Mouse (Mus musculus) ES-Bruce4 (cell line): ENCODE measurements around the gene Xpot. TPM values are rescaled to one million over a fixed set of nuclear protein-coding genes. Genes with fewer than 3 reads are reported as not detected.

Source experiments
- H3K27ac ChIP-seq: 2 replicates; pipeline ENCODE4 v1.5.1; 2012; ENCODE audit warnings: low read length, inconsistent platforms; ENCODE audit not compliant: insufficient read depth
- H3K27me3 ChIP-seq: 2 replicates; pipeline ENCODE4 v1.6.1; 2012; ENCODE audit warnings: mild to moderate bottlenecking, low read length, inconsistent platforms; ENCODE audit not compliant: control insufficient read depth, poor library complexity, insufficient read depth, severe bottlenecking
- H3K36me3 ChIP-seq: 2 replicates; pipeline ENCODE4 v1.6.1; 2012; ENCODE audit warnings: inconsistent platforms, mild to moderate bottlenecking, low read length, moderate library complexity; ENCODE audit not compliant: control insufficient read depth, poor library complexity, insufficient read depth, severe bottlenecking
- H3K4me1 ChIP-seq: one replicate; pipeline ENCODE4 v1.8.1; 2011; ENCODE audit warnings: low read length; ENCODE audit not compliant: control insufficient read depth, insufficient read depth
- H3K4me3 ChIP-seq: 2 replicates; pipeline ENCODE4 v1.5.1; 2011; ENCODE audit warnings: low read depth, mild to moderate bottlenecking, low read length
- H3K9ac ChIP-seq: 2 replicates; pipeline ENCODE4 v1.6.1; 2012; ENCODE audit warnings: low read depth, mild to moderate bottlenecking, inconsistent platforms; ENCODE audit not compliant: poor library complexity, severe bottlenecking
- H3K9me3 ChIP-seq: replicated peaks from 2 replicates; pipeline ENCODE4 v1.6.1; 2012; ENCODE audit warnings: mild to moderate bottlenecking, low read length, inconsistent platforms; ENCODE audit not compliant: control insufficient read depth, poor library complexity, insufficient read depth, severe bottlenecking
- CTCF ChIP-seq: IDR thresholded peaks from one replicate; pipeline ENCODE4 v1.8.1; 2011; ENCODE audit warnings: low read depth, low read length
- EP300 ChIP-seq: IDR thresholded peaks from 2 replicates; pipeline ENCODE4 v1.6.1; 2011; ENCODE audit warnings: low read depth, low read length; ENCODE audit not compliant: insufficient read depth
- POLR2A ChIP-seq: IDR thresholded peaks from one replicate; pipeline ENCODE4 v1.8.1; 2011; ENCODE audit warnings: low read length; ENCODE audit not compliant: insufficient read depth
- polyA plus RNA-seq: library from polyadenylated mRNA; stranded (reverse); fragments of >200 nt; gene quantifications from 2 replicates; pipeline ENCODE4 v1.2.4, GENCODE M21; 2011; ENCODE audit warnings: low read depth; ENCODE audit not compliant: missing spikeins, insufficient read depth, insufficient read length

The Xpot gene
- polyA plus RNA-seq, 1 experiment, result 132 TPM

DNA sequence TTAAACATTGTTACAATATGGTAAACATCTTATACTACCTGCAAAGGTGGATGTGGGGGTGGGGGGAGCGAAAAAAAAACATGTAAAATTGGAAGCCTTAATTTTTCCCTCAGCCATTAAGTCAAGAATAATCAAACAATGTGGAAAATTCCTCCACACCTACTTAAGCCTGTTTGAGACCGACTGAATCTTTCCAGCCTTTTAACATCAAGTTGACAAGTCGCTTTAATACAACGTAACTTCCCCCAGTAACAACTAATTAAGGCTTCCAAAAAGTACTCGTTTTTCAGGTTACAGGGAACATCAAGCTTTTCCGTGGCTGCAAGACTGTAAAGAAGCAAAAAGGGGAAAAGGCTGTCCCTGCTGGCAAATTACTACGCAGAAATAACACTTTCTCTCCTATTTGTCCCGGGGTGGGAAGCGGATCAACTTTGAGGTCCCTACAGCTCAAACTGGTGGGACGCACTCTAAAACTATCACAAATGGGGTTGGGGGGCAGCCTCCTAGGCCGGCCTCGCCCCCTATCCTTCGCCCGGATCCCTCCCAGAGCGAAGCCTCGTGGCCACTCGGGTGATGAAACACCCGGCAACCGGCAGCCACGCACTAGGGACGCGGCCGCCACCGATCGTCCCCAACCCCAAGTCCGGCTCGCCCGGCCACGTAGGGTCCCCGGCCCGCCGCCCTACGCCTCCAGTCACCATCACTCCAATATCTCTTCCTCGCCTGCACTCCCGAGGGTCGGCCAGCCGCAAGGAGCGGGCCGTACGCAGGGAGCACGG is 536 bp downstream of the Xpot start:
- Histone ChIP-seq H3K4me1 (peaks cover 2% of the 10 kb centered on the region), H3K27me3 (no peaks in the 10 kb centered on the region), H3K27ac (peak overlapping the region; percentile 80), H3K9me3 (no peaks in the 10 kb centered on the region), H3K36me3 (peaks cover 17% of the 10 kb centered on the region), H3K4me3 (peak overlapping the region; percentile 90), H3K9ac (peak overlapping the region; percentile 86)
- TF ChIP-seq CTCF (no peak), POLR2A (no peak), EP300 (no peak)

DNA sequence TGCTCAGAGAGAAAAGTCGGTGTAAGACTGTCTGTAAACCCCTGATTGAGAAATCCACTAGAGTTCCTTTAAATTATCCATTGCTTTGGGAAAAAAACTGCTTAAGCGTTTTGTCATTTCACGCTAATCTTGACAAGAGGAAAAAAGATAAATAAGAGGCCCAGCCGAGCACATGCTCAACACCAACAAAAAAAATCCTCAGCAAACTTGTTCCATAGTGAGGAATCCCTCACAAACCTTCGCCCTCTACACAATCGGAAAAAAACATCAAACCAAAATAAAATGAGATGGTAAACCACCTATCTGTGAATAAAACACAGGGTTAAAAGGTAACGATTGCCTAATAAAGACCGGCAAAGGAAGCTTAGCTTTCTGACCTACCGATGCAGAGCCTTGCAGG is 1.1 kb downstream of the Xpot start:
- peak overlapping the region; percentile 86 for H3K9ac ChIP-seq
- peaks cover 22% of the 10 kb centered on the region for H3K36me3 ChIP-seq
- TF ChIP-seq POLR2A (no peak), CTCF (no peak), EP300 (no peak)
- peak overlapping the region; percentile 36; the same call in 1 of the 2 replicates for H3K4me3 ChIP-seq
- H3K9me3 ChIP-seq, result no peaks in the 10 kb centered on the region
- H3K4me1 ChIP-seq, result peaks cover 2% of the 10 kb centered on the region
- no peaks in the 10 kb centered on the region for H3K27me3 ChIP-seq
- H3K27ac ChIP-seq, result no peak overlapping the region; the same call in 1 of the 2 replicates

- no peak overlapping the region for H3K27ac ChIP-seq
- H3K4me3 ChIP-seq, result no peak overlapping the region
- H3K9me3 ChIP-seq, result no peaks in the 10 kb centered on the region
- peaks cover 2% of the 10 kb centered on the region for H3K4me1 ChIP-seq
- H3K27me3 ChIP-seq, result no peaks in the 10 kb centered on the region
- H3K9ac ChIP-seq, result no peak overlapping the region
- peaks cover 33% of the 10 kb centered on the region for H3K36me3 ChIP-seq
- no peak for TF ChIP-seq CTCF
- no peak for TF ChIP-seq EP300
- TF ChIP-seq POLR2A, result no peak
Measured at GRCm38 (mm10) chr10:121623670-121624069, 2.5 kb downstream of the Xpot start.

- H3K4me3 ChIP-seq, result no peak overlapping the region
- H3K27ac ChIP-seq, result no peak overlapping the region
- TF ChIP-seq EP300, result no peak
- no peak for TF ChIP-seq POLR2A
- no peak for TF ChIP-seq CTCF
- H3K9me3 ChIP-seq, result no peaks in the 10 kb centered on the region
- no peak overlapping the region for H3K9ac ChIP-seq
- peaks cover 2% of the 10 kb centered on the region for H3K4me1 ChIP-seq
- H3K36me3 ChIP-seq, result peaks cover 45% of the 10 kb centered on the region
- no peaks in the 10 kb centered on the region for H3K27me3 ChIP-seq
Measured at GRCm38 (mm10) chr10:121622431-121622830, 3.7 kb downstream of the Xpot start.

DNA sequence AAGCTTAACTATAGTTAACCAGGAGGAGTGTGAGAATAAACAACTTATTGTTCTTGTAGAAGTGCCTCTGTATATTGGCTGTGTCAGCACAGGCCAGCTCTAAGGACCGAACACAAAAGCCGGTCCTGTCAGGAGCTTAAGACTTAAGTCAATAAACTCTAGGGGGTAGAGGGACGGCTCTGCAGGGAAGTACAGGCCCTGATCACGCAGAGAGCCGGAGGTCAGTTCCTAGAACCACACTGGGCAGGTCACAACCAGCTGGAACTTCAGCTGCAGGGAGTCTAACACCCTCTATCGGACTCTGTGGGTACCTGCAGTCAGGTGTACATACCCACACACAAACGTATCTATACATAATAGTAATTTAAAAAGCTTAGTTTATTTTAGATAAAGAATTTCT is 10.2 kb downstream of the Xpot start:
- Histone ChIP-seq H3K4me3 (no peak overlapping the region), H3K36me3 (peaks cover 85% of the 10 kb centered on the region), H3K9ac (no peak overlapping the region), H3K27me3 (no peaks in the 10 kb centered on the region), H3K9me3 (no peaks in the 10 kb centered on the region), H3K4me1 (no peaks in the 10 kb centered on the region), H3K27ac (no peak overlapping the region)
- no peak for TF ChIP-seq CTCF
- no peak for TF ChIP-seq EP300
- no peak for TF ChIP-seq POLR2A

GRCm38 (mm10) chr10:121615146-121615870 is 10.8 kb downstream of the Xpot start:
- no peak overlapping the region for H3K4me3 ChIP-seq
- H3K36me3 ChIP-seq, result peaks cover 88% of the 10 kb centered on the region
- no peaks in the 10 kb centered on the region for H3K27me3 ChIP-seq
- no peaks in the 10 kb centered on the region for H3K4me1 ChIP-seq
- TF ChIP-seq EP300 (no peak), CTCF (no peak), POLR2A (no peak)
- H3K9ac ChIP-seq, result no peak overlapping the region
- no peaks in the 10 kb centered on the region for H3K9me3 ChIP-seq
- no peak overlapping the region for H3K27ac ChIP-seq
